Mouse (Mus musculus): ENCODE results near the gene Actr3b. TPM values are rescaled to one million over a fixed set of nuclear protein-coding genes. Genes with fewer than 3 reads are reported as not detected.
"Not testable (repeated sequence)": the region's sequence is repeated elsewhere in the genome, so short reads cannot be mapped to it uniquely, and the experiment has no call there.

Gene Actr3b
- 100 to 1,000 TPM; 122 to 133 TPM for total RNA-seq (2021)

- intact Hi-C loops (cut with DNase I), result loop anchor here (2.0 to 5.0 kb wide), 2 partner anchors 43 to 261 kb away; partner anchors contain the start of gene Kmt2c
- DNase-seq (ENCODE audit: low spot score in 2 of 2), result peak; percentile 89 to 91
These were observed at the start of gene Actr3b for GRCm38 (mm10) chr5:25759460-25760409. TSS of gene Actr3b (plus strand) at chr5:25759997.

GRCm38 (mm10) chr5:25713001-25713706, 46.6 kb upstream of the Actr3b start:
- DNase-seq (ENCODE audit: low spot score in 2 of 2); intact Hi-C loops (cut with DNase I): not testable (repeated sequence)

GRCm38 (mm10) chr5:25719390-25719789, 40.4 kb upstream of the Actr3b start:
- DNase-seq (ENCODE audit: low spot score in 2 of 2), result no peak
- intact Hi-C loops (cut with DNase I), result no loop called here

- no peak for DNase-seq (ENCODE audit: low spot score in 2 of 2)
- intact Hi-C loops (cut with DNase I), result no loop called here
These were observed 36.8 kb upstream of the Actr3b start for GRCm38 (mm10) chr5:25723016-25723415.

GRCm38 (mm10) chr5:25724134-25724675, 35.6 kb upstream of the Actr3b start:
- no peak for DNase-seq (ENCODE audit: low spot score in 2 of 2)
- intact Hi-C loops (cut with DNase I), result no loop called here

DNA sequence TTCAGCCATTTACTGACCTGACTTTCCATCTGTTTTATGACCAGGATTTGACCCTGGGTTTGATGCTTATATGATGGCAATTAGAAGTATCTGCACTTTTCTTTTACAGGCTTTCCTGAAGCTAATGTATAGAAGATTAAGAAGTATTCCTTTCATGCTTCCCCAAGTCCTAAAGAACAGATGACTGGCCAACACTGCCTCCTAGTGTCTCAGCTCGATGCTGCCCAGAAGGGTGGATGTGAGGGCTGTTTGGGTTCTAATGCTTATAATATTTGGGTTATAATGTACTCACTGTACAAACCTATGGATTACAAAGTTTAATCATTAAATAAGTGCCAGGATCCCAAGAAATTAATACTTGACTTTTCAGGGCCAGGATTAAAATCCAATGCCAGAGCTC, 25.5 kb upstream of the Actr3b start:
- DNase-seq (ENCODE audit: low spot score in 2 of 2), result peak; percentile 14 to 33
- intact Hi-C loops (cut with DNase I), result loop anchor here (2.0 to 10.0 kb wide), 2 partner anchors 240 to 314 kb away; partner anchors contain the start of gene Kmt2c

GRCm38 (mm10) chr5:25735861-25736260, 23.9 kb upstream of the Actr3b start:
- intact Hi-C loops (cut with DNase I), result loop anchor here (2.0 to 10.0 kb wide), 2 partner anchors 241 to 315 kb away; partner anchors contain the start of gene Kmt2c
- DNase-seq (ENCODE audit: low spot score in 2 of 2), result peak; percentile 61 to 64

DNA sequence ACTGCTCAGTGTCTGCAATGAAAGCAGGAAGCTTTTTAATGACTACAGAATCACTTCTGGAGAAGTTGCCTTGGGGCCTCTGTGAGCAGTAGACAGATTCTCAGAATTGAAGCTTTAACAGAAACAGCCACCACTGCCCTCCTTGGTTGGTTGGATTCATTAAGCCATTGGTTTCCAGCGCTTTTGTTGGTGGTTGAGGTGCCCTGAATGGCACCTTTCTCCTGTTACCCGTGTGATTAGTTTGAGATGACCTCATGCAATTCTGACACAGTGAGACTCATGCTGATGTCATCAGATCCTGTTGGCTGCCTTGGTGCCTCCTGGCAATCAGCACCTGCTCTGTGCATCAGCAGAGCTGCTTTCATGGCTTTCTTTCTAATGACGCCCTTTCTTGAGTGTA, 21.3 kb upstream of the Actr3b start:
- DNase-seq (ENCODE audit: low spot score in 2 of 2), result no peak
- intact Hi-C loops (cut with DNase I), result loop anchor here (10.0 kb wide), 1 partner anchor 244 kb away; the partner anchor contains the start of gene Kmt2c

DNA sequence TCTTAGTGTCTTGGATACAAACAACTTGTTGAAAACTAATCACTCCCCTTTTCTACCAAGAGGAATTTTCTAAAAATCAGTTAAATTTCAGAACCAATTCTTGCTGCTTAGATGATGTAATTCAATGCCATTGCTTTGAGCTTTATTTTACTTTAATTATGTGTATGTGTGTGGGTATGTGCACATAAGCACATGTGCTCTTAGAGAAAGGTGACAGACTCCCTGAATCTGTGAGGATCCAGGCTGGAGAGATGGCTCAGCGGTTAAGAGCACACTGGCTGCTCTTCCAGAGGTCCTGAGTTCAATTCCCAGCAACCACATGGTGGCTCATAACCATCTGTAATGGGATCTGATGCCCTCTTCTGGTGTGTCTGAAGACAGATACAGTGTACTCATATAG, 20.9 kb upstream of the Actr3b start:
- intact Hi-C loops (cut with DNase I), result loop anchor here (10.0 kb wide), 1 partner anchor 244 kb away; the partner anchor contains the start of gene Kmt2c
- DNase-seq (ENCODE audit: low spot score in 2 of 2), result not testable (repeated sequence)

GRCm38 (mm10) chr5:25747904-25748303, 11.9 kb upstream of the Actr3b start:
- intact Hi-C loops (cut with DNase I), result no loop called here
- DNase-seq (ENCODE audit: low spot score in 2 of 2), result no peak

DNA sequence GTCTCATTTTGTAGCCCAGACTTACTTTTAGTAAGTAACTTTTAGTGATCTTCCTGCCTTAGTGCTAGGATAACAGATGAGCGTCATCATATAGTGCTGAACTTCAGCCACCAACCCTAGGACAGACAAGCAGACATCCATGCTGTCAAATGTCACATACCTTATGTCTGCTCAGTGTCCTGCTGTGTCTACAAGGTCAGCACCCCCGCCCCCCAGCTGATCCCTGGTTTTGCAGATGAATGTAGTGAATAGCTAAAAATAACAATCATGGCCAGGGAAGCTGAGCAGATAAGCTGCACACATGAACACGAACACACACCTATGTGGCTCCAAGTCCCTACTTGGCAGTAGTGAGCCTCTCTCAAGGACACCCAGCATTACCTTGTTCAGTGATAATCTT, 11.2 kb upstream of the Actr3b start:
- intact Hi-C loops (cut with DNase I), result no loop called here
- DNase-seq (ENCODE audit: low spot score in 2 of 2), result no peak

DNA sequence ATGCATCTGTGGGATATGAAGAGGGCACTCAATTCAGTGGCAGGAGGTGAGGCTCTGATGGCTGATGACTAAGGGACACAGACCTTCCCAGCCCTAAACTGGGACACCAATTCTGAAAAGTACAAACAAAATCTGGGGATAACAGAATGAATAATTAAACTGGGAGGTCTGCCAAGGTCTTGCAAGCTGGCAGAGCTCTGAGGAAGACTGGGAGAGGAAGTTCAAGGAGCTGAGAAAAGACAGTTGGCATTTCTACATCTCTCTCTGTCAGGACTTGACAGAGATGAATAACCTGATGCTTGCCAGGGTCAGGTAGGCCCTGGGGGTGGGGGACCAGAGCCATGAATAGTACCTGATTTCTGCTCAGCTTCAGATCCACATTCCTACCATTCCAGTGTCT, 8.2 kb upstream of the Actr3b start:
- intact Hi-C loops (cut with DNase I), result no loop called here
- no peak for DNase-seq (ENCODE audit: low spot score in 2 of 2)

- no peak for DNase-seq (ENCODE audit: low spot score in 2 of 2)
- intact Hi-C loops (cut with DNase I), result no loop called here
These were observed 6.9 kb upstream of the Actr3b start for GRCm38 (mm10) chr5:25752862-25753261.

GRCm38 (mm10) chr5:25753556-25754235, 6.1 kb upstream of the Actr3b start:
- no peak for DNase-seq (ENCODE audit: low spot score in 2 of 2)
- intact Hi-C loops (cut with DNase I), result no loop called here

DNA sequence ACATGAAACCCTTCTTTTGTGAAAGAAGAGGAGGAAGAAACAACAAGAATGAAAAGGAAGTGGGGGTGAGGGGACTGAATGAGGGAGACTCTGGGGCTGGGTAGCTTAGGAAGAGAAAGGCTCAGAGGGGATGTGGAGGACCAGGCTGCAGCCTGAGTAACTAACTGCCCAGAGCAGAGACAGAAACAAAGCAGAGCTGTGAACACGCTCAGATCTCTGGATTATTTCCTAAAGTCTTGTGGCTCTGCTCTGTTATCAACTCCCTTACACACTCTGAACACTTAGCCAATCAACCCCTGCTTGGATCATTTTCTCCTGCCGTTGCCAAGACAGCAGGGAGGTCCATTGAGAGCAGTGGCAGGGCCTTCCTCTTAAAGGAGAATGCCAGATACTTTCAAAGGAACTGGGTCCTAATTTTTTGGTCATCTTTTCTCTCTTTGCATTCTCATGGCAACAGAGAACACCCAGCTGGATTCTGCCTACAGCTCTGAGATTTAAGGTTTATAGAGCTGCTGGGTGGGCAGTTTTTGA, 5.5 kb upstream of the Actr3b start:
- no peak for DNase-seq (ENCODE audit: low spot score in 2 of 2)
- intact Hi-C loops (cut with DNase I), result no loop called here

GRCm38 (mm10) chr5:25760410-25760832, 624 bp downstream of the Actr3b start:
- intact Hi-C loops (cut with DNase I), result loop anchor here (2.0 to 5.0 kb wide), 2 partner anchors 42 to 262 kb away; partner anchors contain the start of gene Kmt2c
- peak in 1 of 2 experiments; percentile 49 for DNase-seq (ENCODE audit: low spot score in 2 of 2)

- no peak for DNase-seq (ENCODE audit: low spot score in 2 of 2)
- intact Hi-C loops (cut with DNase I), result loop anchor here (2.0 to 5.0 kb wide), 2 partner anchors 41 to 262 kb away; partner anchors contain the start of gene Kmt2c
These were observed 1.1 kb downstream of the Actr3b start for GRCm38 (mm10) chr5:25760871-25761270.

GRCm38 (mm10) chr5:25761850-25762249, 2.1 kb downstream of the Actr3b start:
- intact Hi-C loops (cut with DNase I), result loop anchor here (2.0 to 5.0 kb wide), 2 partner anchors 40 to 263 kb away; partner anchors contain the start of gene Kmt2c
- DNase-seq (ENCODE audit: low spot score in 2 of 2), result no peak

DNA sequence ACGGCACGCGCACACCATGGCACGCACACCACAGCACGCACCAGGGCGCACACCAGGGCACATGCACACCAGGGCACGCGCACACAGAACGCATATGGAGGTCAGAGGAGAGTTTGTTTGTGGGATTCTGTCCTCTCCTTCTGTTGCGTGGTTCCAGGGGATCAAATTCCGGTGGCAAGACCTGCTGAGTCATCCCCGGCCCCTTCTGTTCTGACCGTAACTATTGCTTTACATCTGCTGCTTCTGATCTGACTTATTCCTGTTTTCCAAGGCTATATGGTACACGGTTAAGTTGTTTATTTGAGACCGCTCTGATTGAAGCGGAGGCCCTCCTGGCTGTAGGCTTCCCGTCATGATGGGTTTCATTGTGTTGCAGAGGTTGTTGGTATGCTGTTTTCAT, 9.2 kb downstream of the Actr3b start:
- intact Hi-C loops (cut with DNase I), result no loop called here

More for the DNA sequence above, 9.2 kb downstream of the Actr3b start:
- DNase-seq (ENCODE audit: low spot score in 2 of 2), result no peak

Measured in left cerebral cortex, postnatal 36 days (tissue).